Mouse (Mus musculus) 3T3-L1 (cell line): ENCODE data around the gene Palld.

Experiments
- DNase-seq: peaks from one replicate; pipeline ENCODE4 v3.0.0-alpha.2; 2015; ENCODE audit warnings: low read depth, low spot score

Palld gene

DNA sequence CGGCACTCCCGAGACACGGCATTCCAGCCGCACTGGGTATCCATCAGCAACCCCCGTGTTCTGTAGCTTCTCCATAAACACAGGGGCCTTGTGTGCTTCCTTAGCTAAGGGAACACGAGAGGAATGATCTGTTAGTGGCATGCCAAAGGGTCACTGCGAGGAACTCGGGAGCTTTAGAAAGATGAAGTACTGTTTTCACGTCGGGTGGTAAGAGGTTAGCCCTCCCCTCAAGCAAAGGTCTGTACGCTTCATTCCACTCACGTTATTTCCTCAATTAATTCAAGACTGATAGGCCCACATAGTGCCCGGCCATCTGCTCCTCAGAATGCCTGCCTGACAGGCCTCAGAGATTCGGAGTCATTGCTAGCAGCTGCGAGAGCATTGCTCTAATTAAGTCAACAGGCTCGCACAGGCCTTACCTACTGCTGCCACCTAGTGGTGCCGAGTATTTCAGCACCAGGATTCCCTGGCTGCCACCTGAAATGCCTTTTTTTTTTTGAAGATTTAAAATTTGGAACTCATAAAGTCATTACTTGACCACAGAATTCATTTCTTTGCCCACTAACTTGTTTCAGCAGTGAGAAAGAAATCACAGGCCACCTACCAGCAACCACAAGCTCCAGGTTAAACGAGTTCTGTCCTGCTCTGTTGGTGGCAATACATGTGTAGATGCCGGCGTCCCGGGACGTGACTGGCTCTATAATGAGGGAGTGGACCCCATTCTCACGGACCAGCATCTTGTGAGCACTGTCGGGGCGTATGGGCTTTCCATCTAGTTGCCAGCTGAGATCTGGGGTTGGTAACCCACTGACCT, 386.4 kb downstream of the Palld start:
- DNase-seq, result peak; percentile 86

- DNase-seq, result no peak
These were observed 387.2 kb downstream of the Palld start for GRCm38 (mm10) chr8:61515110-61515930.

DNA sequence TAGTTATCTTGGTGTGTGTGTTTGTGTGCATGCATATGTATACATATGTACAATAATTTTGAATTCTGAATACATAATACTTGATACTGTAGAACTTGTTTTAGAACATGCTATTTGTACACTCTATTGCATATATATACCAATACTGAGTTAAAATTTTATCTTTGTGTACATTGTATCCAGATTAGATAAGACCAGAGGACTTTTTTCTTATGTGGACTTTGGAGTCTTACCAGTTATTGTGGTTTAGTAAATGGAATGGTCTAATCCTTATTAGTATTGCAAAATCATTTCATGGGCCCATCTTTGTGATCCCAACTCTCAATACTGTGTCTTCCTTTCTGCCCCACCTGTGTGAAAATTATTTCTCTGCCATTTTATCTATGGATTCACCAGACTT, 400.2 kb downstream of the Palld start:
- no peak for DNase-seq

DNA sequence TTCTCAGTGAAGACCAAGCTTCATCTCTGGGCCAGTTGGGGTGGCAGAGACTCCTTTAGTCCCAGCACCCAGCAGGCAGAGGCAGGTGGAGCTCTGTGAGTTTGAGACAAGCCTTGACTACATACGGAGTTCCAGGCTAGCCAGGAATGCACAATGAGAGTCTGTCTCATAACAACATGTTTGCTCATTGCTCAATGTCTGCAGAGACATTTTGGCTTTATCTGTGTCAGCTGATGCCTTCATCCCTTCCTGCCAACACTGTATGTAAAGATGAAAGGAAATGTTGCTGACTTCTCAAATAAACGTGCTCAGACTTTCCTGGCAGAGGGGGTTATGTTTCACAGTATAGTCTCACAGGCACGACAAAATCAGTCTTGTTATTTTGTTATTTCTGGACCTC, 401.6 kb downstream of the Palld start:
- DNase-seq, result no peak

DNA sequence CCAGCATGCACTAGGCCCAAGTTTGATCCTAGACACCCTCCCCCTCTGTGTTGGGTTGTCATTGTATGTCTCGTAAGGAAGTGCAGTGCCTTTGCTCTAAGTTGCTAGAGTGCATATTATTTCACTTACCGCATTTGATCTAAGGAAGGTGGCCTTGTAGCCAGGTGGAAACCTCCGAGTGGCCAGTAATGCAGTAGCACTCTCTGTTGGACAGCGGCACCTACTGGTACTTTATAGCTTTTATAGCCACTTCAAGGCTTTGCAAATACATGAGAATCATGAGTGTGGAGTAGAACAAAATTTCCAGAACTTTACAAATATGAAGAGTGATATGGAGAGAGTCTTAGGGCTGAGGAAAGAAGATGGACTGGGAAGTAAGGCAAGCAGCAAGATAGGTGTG, 403.5 kb downstream of the Palld start:
- DNase-seq, result peak; percentile 19

DNA sequence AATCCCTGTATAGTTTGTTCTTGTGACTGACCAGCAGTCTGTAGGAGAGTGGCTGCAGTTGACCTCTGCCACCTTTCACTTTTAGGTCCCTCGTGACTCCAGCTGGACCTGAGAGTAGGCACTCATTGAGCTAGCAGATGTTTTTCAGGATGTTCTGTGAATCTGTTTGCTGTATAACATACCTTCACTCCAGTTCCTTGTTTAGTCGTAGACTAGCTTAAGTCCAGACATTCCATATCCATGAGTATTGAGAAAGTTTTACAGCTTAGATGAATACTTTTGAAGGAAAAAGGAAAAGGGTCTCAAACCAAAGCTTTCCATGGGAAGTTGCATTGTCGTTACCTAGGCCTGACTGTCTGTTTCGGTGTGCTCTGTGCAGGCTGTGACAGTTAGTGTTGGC, 405.4 kb downstream of the Palld start:
- DNase-seq, result peak; percentile 52

DNA sequence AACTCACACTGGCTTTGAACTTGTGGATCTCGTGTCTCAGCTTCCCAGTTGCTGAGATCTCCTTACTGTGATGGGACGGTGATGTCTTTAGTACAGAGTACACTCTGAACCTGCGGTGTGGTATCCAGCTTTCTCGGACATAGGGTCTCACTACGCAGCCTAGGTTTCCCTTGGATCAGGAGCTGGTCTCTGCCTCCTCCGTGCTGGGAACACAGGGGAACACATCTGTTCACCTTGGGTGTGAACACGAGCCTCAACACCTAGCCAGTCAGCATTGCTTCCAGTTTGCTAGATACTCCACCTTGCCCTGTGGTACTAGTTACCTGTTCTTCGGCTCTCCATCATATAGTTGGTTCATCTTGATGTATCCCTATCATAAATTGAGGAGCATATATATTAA, 413.9 kb downstream of the Palld start:
- no peak for DNase-seq

DNA sequence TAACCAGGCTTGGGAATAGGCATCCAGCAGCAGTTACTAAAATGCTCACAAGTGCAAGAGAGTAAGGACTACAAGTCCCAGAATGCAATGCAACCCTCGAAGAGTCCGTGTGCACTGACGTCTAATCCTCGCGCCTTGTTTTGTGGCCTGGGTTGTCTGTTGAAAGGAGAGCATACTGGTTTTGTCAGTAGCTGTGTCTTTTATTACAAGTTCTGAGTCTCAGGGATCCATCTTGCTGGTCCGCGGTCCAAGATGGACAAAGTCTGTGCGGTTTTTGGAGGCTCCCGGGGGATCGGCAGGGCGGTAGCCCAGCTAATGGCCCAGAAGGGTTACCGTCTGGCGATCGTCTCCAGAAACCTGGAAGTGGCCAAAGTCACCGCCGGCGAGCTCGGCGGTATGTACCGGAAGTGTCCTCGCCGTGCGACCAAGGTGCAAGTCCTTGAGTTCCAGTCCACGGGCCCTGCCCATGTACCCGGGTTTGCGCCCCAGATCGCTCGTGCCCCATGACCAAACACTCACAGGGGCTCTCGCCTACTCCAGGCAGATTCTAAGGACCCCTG, 414.8 kb downstream of the Palld start, which contains the start of gene Cbr4:
Gene Cbr4, plus strand, starts transcription at position 138 of the 560 bp plus-strand sequence.
- peak; percentile 97 for DNase-seq

GRCm38 (mm10) chr8:61486923-61487529, 415.5 kb downstream of the Palld start:
- no peak for DNase-seq

DNA sequence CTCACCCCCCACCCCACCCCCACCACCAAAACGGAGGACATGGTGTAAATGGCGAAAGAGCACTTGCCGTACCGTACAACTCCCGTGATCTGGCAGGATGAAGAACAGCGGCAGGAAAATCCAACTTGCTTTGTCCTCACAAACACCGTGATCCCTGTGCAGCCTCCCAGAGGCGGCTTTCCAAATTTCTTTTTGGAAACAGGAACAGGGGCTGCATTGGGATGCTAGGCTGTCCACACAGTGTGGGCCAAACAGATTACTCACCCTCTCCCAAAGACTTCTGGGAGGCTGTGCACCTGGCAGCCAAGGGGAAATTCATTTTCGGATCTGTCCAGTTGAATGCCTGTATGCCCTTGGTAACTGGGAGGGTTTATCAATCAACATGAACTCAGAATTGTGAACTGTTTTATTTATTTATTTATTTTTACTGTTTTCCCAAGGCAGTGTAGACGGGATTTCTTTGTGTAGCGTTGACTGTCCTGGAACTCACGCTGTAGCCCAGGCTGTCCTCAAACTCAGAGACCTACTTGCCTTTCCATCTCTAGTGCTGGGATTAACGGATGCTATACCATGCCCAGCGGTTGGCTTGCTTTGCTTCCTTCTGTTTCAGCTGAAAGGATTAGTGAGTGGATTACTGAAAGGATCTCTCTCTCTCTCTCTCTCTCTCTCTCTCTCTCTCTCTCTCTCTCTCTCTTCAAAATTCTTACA, 422.1 kb downstream of the Palld start:
- no peak for DNase-seq

DNA sequence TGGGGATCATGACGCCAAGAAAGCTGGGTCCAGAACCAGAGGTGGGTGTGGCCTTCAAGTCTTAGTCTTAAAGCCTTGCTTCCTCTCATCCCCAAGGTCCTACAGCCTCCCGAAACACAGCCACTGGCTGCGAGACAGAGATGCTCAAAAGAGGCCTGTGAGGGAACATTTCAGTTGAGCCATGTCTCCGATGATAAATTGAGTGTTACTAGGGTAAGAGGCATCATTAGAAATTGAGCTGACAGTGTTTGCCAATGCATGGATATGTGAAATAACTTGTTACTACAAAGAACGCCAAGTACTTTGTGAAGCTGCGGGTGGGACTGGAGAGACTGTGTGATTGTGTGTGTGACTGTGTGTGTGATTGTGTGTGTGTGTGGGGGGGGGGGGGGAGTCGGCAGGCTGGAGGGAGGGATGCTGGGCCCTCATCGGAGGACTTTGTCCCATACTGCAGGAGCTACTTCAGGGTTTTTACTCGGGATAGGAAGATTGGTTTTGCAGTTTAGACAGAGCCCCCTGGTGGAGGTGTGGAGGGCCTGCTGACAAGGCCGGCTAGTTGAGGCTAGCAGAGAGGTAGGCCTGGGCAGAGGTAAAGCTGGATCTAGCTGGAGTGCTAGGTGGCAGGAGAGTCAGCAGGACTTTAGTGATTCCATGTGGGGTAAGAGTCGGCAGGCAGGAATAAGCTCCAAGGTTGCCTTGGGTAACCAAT, 422.8 kb downstream of the Palld start:
- DNase-seq, result peak; percentile 70

DNA sequence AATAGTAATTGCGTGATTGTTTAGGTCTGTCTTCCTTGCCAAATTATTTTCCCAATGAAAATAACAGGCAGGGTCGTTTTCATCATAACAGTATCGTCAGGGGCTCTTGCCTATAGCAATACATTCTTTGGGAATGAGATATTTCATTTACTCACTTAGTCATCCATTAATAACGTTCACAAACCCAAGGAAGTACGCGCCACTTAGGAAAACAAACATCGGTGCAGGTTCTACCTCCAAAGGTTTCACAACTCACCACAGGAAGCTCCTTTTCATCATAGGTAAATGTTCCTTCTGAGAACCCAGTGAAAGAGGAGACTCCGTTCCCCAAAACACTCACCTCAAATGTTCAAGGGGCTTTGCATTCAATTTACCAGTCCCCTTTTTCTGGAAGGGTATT, 423.7 kb downstream of the Palld start:
- no peak for DNase-seq

GRCm38 (mm10) chr8:61478150-61478549, 424.3 kb downstream of the Palld start:
- peak; percentile 31 for DNase-seq

GRCm38 (mm10) chr8:61476160-61476559, 426.3 kb downstream of the Palld start:
- no peak for DNase-seq

- DNase-seq, result no peak
These were observed 427.2 kb downstream of the Palld start for GRCm38 (mm10) chr8:61475251-61475673.

GRCm38 (mm10) chr8:61470213-61470612, 432.3 kb downstream of the Palld start:
- DNase-seq, result no peak

- DNase-seq, result no peak
These were observed 435.0 kb downstream of the Palld start for GRCm38 (mm10) chr8:61467553-61467815.

DNA sequence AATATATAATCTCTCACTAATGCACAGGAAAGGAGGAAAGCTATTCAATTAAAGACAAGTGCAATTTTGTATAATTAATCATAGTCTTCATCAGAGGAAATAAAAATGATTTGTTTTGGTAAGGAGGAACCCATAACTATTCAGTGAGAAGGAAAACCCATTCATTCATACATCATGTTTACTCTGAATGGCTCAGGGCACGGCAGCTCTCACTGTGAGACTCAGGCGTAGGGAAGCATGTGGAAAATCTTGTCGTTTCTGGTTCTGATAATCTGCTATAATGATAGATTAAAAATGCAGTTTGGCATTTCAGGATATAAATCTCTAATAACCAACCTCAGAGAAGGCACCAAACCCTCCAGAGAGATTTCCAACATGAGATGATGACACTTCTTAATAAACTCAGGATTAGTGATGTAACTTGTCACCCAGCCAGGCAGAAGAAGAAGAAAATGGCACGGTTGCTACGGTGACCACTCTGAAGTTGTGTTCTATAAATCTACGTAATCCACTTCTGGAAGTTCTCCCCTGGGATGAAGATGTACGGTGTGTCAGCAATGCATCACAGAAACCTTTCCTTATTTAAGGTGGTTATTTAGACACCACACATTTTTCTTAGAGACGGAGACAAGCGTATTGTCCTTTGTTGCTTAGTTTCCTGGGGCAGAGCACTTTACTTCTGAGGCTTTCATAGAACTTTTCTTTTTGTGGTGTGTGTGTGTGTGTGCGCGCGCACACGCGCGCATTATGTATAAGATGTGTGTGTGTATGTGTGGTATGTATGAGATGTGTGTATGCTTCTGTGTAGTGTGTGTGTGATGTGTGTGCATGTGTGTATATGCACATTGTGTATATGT, 435.6 kb downstream of the Palld start:
- no peak for DNase-seq

DNA sequence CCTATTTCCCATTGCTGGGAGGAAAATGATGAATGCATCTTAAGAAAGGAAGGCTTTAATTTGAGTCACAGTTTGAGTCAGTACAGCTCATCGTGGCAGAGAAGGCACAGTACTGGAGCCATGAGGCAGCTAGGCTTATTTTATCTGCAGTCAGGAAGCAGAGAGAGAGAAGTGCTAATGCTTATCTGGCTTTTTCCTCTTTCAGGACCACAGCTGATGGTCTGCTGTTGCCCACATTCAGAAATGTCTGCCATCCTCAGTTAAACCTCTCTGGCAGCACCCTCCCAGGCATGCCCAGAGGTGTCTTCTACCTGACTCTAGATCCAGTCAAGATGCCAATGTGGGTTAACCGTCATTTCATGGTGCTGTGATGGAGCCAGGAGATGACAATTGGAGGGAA, 438.1 kb downstream of the Palld start:
- no peak for DNase-seq

GRCm38 (mm10) chr8:61462221-61462620, 440.3 kb downstream of the Palld start:
- no peak for DNase-seq
